Mouse (Mus musculus): ENCODE data around the gene Tm4sf4. TPM values are rescaled to one million over a fixed set of nuclear protein-coding genes. Genes with fewer than 3 reads are reported as not detected.

Tm4sf4 gene
- total RNA-seq (2021) = not detected

GRCm38 (mm10) chr3:57425089-57425730 is at the start of gene Tm4sf4:
Gene Tm4sf4, plus strand, starts transcription at chr3:57425314.
- intact Hi-C loops (cut with DNase I) = loop anchor here (5.0 kb wide), 1 partner anchor 38 kb away; no protein-coding TSS in a partner anchor
- no peak for DNase-seq

- DNase-seq = no peak
- intact Hi-C loops (cut with DNase I) = loop anchor here (5.0 kb wide), 1 partner anchor 41 kb away; the partner anchor contains the start of gene Tm4sf4
Measured at GRCm38 (mm10) chr3:57386423-57386822, 38.7 kb upstream of the Tm4sf4 start.

GRCm38 (mm10) chr3:57386895-57387294 is 38.2 kb upstream of the Tm4sf4 start:
- peak in 1 of 2 experiments; percentile 1 for DNase-seq
- intact Hi-C loops (cut with DNase I) = loop anchor here (5.0 kb wide), 1 partner anchor 40 kb away; the partner anchor contains the start of gene Tm4sf4

GRCm38 (mm10) chr3:57387593-57387992 is 37.5 kb upstream of the Tm4sf4 start:
- DNase-seq = no peak
- intact Hi-C loops (cut with DNase I) = loop anchor here (5.0 kb wide), 1 partner anchor 40 kb away; the partner anchor contains the start of gene Tm4sf4

GRCm38 (mm10) chr3:57411535-57411934 is 13.6 kb upstream of the Tm4sf4 start:
- no peak for DNase-seq
- intact Hi-C loops (cut with DNase I) = no loop called here

- no peak for DNase-seq
- intact Hi-C loops (cut with DNase I) = no loop called here
Measured at GRCm38 (mm10) chr3:57420233-57420632, 4.9 kb upstream of the Tm4sf4 start.

- DNase-seq = no peak
- intact Hi-C loops (cut with DNase I) = no loop called here
Measured at GRCm38 (mm10) chr3:57420660-57421059, 4.5 kb upstream of the Tm4sf4 start.

- intact Hi-C loops (cut with DNase I) = loop anchor here (5.0 kb wide), 1 partner anchor 39 kb away; no protein-coding TSS in a partner anchor
- no peak for DNase-seq
Measured at GRCm38 (mm10) chr3:57426351-57426750, 1.2 kb downstream of the Tm4sf4 start.

GRCm38 (mm10) chr3:57428682-57429464 is 3.8 kb downstream of the Tm4sf4 start:
- DNase-seq = no peak
- intact Hi-C loops (cut with DNase I) = loop anchor here (1.0 to 5.0 kb wide), 3 partner anchors 42 to 161 kb away; no protein-coding TSS in a partner anchor

- peak; percentile 15 to 18 for DNase-seq
- intact Hi-C loops (cut with DNase I) = loop anchor here (1.0 to 5.0 kb wide), 3 partner anchors 42 to 161 kb away; no protein-coding TSS in a partner anchor
Measured at GRCm38 (mm10) chr3:57429486-57429885, 4.4 kb downstream of the Tm4sf4 start.

GRCm38 (mm10) chr3:57431706-57432105 is 6.6 kb downstream of the Tm4sf4 start:
- intact Hi-C loops (cut with DNase I) = no loop called here

GRCm38 (mm10) chr3:57435364-57435763 is 10.2 kb downstream of the Tm4sf4 start:
- no peak for DNase-seq
- intact Hi-C loops (cut with DNase I) = no loop called here

More at GRCm38 (mm10) chr3:57431706-57432105, 6.6 kb downstream of the Tm4sf4 start:
- DNase-seq = peak; percentile 25 to 34

GRCm38 (mm10) chr3:57440956-57441355 is 15.8 kb downstream of the Tm4sf4 start:
- no peak for DNase-seq
- intact Hi-C loops (cut with DNase I) = no loop called here

GRCm38 (mm10) chr3:57445706-57446105 is 20.6 kb downstream of the Tm4sf4 start:
- intact Hi-C loops (cut with DNase I) = no loop called here
- peak in 1 of 2 experiments; percentile 24 for DNase-seq

- no peak for DNase-seq
- intact Hi-C loops (cut with DNase I) = loop anchor here (1.0 to 2.0 kb wide), 3 partner anchors 119 to 181 kb away; no protein-coding TSS in a partner anchor
Measured at GRCm38 (mm10) chr3:57447889-57448288, 22.8 kb downstream of the Tm4sf4 start.

- peak; percentile 67 to 70 for DNase-seq
- intact Hi-C loops (cut with DNase I) = loop anchor here (1.0 to 2.0 kb wide), 3 partner anchors 120 to 181 kb away; no protein-coding TSS in a partner anchor
Measured at GRCm38 (mm10) chr3:57448445-57448844, 23.3 kb downstream of the Tm4sf4 start.

GRCm38 (mm10) chr3:57458652-57459051 is 33.5 kb downstream of the Tm4sf4 start:
- DNase-seq = no peak
- intact Hi-C loops (cut with DNase I) = no loop called here

- no peak for DNase-seq
- intact Hi-C loops (cut with DNase I) = loop anchor here (10.0 kb wide), 1 partner anchor 271 kb away; the partner anchor contains the start of gene Rnf13
Measured at GRCm38 (mm10) chr3:57463302-57463701, 38.2 kb downstream of the Tm4sf4 start.

GRCm38 (mm10) chr3:57466289-57466688 is 41.2 kb downstream of the Tm4sf4 start:
- intact Hi-C loops (cut with DNase I) = loop anchor here (1.0 to 10.0 kb wide), 2 partner anchors 159 to 269 kb away; partner anchors contain the start of gene Rnf13
- DNase-seq = no peak

- DNase-seq = no peak
- intact Hi-C loops (cut with DNase I) = loop anchor here (10.0 kb wide), 1 partner anchor 265 kb away; the partner anchor contains the start of gene Rnf13
Measured at GRCm38 (mm10) chr3:57469325-57469724, 44.2 kb downstream of the Tm4sf4 start.

- peak; percentile 63 to 70 for DNase-seq
- intact Hi-C loops (cut with DNase I) = loop anchor here (1.0 to 2.0 kb wide), 4 partner anchors 46 to 155 kb away; no protein-coding TSS in a partner anchor
Measured at GRCm38 (mm10) chr3:57470326-57470725, 45.2 kb downstream of the Tm4sf4 start.
